Mouse (Mus musculus) testis, adult 2 months (tissue): ENCODE measurements around the gene Tti1. TPM values are rescaled to one million over a fixed set of nuclear protein-coding genes. Genes with fewer than 3 reads are reported as not detected.

Experiments
- H3K27ac ChIP-seq: fragments of 200-500 bp; 2 replicates; pipeline ENCODE4 v1.5.1; 2012; ENCODE audit warnings: low read depth, low read length; ENCODE audit not compliant: control insufficient read depth, insufficient read depth
- H3K27me3 ChIP-seq: fragments of 200-500 bp; 2 replicates; pipeline ENCODE4 v1.6.1; 2012; ENCODE audit warnings: mild to moderate bottlenecking, low read length, moderate library complexity; ENCODE audit not compliant: control insufficient read depth, insufficient read depth
- H3K36me3 ChIP-seq: fragments of 200-500 bp; 2 replicates; pipeline ENCODE4 v1.6.1; 2012; ENCODE audit warnings: mild to moderate bottlenecking, low read length; ENCODE audit not compliant: control insufficient read depth, insufficient read depth
- H3K4me1 ChIP-seq: fragments of 200-500 bp; 2 replicates; pipeline ENCODE4 v1.6.1; 2012; ENCODE audit warnings: low read length; ENCODE audit not compliant: control insufficient read depth, insufficient read depth
- H3K4me3 ChIP-seq: fragments of 200-500 bp; 2 replicates; pipeline ENCODE4 v1.5.1; 2012; ENCODE audit warnings: low read depth, mild to moderate bottlenecking, low read length, moderate library complexity, mixed read lengths; ENCODE audit not compliant: control insufficient read depth
- CTCF ChIP-seq: fragments of 200-500 bp; IDR thresholded peaks from 2 replicates; pipeline ENCODE4 v1.5.1; 2012; ENCODE audit warnings: low read depth, mild to moderate bottlenecking, inconsistent platforms, low read length, moderate library complexity; ENCODE audit not compliant: control insufficient read depth, insufficient read depth, insufficient replicate concordance
- POLR2A ChIP-seq: fragments of 200-500 bp; IDR thresholded peaks from 2 replicates; pipeline ENCODE4 v1.6.1; 2012; ENCODE audit warnings: low read depth, mild to moderate bottlenecking, inconsistent platforms, low read length, moderate library complexity; ENCODE audit not compliant: control insufficient read depth
- polyA plus RNA-seq: library from polyadenylated mRNA; depleted of rRNA; stranded (reverse); fragments of >200 nt; gene quantifications from 2 replicates; pipeline ENCODE4 v1.2.3, GENCODE M21; 2012

Gene Tti1
- polyA plus RNA-seq, 1 experiment, result 17.7 TPM

DNA sequence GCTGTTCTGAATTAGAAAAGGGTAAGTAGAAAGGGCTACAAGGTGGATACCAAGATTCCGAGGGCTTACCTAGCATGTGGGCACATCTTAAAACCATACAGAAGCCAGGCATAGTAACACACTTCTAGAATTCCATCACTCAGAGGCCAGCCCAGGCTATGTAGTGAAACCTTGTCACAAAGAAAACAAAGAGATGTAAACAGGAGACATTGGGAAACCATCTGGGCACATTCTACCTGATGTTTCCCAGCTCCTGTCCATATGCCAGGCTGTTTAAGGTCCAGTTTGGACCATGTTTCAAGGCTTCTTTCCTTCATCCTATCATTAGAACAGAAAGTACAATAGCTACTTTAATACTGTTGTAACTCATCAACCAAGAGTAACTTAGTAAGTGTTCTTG is 9.3 kb upstream of the Tti1 start:
- Histone ChIP-seq H3K4me3 (no peak overlapping the region), H3K36me3 (no peaks in the 10 kb centered on the region; the same call in 1 of the 2 replicates)
- TF ChIP-seq POLR2A (no peak), CTCF (no peak)

DNA sequence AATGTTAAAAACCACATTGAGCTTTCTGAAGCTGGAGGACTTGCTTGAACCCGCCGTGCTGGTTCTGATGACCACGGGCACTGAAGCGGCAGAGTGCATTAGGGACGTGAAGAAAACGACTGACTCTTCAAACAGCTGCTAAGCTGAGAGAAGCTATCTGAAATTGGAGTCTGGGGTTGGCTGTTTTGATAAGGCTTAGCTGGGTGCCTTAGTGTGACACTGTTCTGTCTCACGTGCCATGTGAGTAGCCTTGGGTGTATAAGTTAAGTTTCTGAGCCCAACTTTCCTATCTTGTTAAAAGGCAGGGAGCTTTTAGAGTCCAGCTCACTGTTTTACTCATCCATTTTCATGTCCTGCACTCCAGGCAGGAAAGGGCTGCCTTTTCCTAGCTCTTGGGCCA is 8.7 kb upstream of the Tti1 start:
- TF ChIP-seq CTCF (no peak), POLR2A (no peak)
- H3K27me3 ChIP-seq, result no peaks in the 10 kb centered on the region
- no peaks in the 10 kb centered on the region for H3K4me1 ChIP-seq
- H3K4me3 ChIP-seq, result no peak overlapping the region
- no peaks in the 10 kb centered on the region; the same call in 1 of the 2 replicates for H3K36me3 ChIP-seq
- no peak overlapping the region for H3K27ac ChIP-seq

More for the DNA sequence above, 9.3 kb upstream of the Tti1 start:
- Histone ChIP-seq H3K4me1 (no peaks in the 10 kb centered on the region), H3K27me3 (no peaks in the 10 kb centered on the region), H3K27ac (no peak overlapping the region)

DNA sequence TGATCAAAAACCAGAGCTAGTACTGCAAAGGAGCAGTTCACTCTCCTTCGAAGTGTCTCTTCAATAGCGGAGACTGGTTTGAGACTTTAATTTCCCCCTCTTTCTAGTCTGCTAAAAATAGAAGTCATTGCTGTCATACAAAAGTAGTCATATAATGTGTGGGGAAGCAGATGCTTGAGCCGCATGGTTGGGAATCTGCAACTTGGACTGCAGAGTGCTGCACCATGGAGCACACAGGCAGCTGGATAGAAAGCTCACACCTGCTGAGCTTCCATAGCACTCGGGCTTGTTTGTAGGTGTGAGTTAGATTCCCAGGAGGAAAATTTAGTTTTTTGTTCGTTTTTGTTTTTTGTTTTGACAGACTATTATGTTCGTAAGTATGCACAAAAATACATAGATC is 8.2 kb upstream of the Tti1 start:
- no peak for TF ChIP-seq POLR2A
- no peak for TF ChIP-seq CTCF
- Histone ChIP-seq H3K36me3 (no peaks in the 10 kb centered on the region; the same call in 1 of the 2 replicates), H3K27me3 (no peaks in the 10 kb centered on the region)

DNA sequence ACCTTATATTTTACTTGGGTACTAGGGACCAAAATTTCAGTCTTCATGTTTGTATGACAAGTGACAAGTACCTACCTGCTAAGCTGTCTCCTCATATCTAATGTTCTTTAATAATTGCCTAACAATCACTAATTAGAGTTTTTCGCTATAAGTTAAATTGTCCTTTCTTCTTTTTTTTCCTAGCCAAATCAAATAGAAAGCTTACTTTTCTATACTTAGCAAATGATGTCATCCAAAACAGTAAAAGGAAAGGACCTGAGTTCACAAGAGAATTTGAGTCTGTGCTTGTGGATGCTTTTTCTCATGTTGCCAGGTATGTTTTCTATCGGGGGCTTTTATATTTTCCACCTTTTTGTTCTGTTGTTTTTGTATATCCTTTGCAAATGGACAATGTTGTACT is 7.6 kb upstream of the Tti1 start:
- TF ChIP-seq POLR2A, result no peak
- no peak for TF ChIP-seq CTCF
- H3K4me3 ChIP-seq, result no peak overlapping the region
- no peaks in the 10 kb centered on the region; the same call in 1 of the 2 replicates for H3K36me3 ChIP-seq
- no peak overlapping the region for H3K27ac ChIP-seq
- H3K4me1 ChIP-seq, result no peaks in the 10 kb centered on the region; the same call in 1 of the 2 replicates
- no peaks in the 10 kb centered on the region for H3K27me3 ChIP-seq

More for the DNA sequence above, 8.2 kb upstream of the Tti1 start:
- Histone ChIP-seq H3K27ac (no peak overlapping the region), H3K4me1 (no peaks in the 10 kb centered on the region), H3K4me3 (no peak overlapping the region)

DNA sequence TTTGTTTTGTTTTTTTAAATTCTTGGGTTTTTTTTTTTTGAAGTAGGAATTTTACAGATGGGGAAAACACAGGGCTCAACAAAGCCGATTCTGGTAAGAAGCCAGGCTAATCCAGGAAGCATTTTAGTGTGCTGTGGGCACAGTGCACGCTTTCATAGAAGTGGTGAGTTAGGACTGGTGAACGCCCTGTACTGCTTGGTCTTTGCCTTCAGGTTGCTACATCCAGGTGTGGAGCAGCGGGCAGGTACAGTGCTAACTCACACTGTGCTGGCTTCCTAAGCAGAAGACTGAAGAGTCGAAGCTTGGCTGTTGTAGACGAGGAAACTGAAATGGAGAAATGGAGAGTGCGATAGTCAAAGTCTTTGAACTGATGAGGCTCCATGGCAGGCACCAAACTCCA is 1.8 kb upstream of the Tti1 start:
- H3K4me1 ChIP-seq, result peaks cover 8% of the 10 kb centered on the region
- H3K27ac ChIP-seq, result no peak overlapping the region
- no peaks in the 10 kb centered on the region for H3K27me3 ChIP-seq
- TF ChIP-seq POLR2A, result no peak
- no peak for TF ChIP-seq CTCF
- no peaks in the 10 kb centered on the region for H3K36me3 ChIP-seq
- H3K4me3 ChIP-seq, result peak overlapping the region; percentile 68

DNA sequence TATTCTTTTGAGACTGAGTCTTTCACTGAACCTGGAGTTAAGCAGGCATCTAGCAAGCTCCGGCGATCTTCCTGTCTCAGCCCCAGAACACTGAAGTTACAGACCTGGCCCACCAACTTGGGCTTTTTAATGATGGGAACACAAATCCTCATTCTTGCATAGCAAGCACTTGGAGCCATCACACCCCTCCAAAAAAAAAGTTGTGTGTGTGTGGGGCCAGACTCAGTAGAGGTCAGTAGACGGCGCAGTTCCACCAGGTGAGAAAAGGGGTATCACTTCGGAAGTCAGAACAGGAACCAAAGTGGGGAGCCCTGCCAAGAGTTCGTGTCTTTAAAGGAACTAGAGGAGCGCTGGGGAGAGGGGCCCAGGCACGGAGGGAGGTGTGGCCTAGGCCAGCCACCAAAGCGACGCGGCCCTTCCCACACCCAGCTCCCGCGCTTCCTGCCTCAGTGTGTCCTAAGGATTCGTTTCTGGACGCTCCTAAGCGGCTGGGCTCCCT is 329 bp downstream of the Tti1 start:
- Histone ChIP-seq H3K4me3 (peak overlapping the region; percentile 98), H3K4me1 (peaks cover 8% of the 10 kb centered on the region), H3K27me3 (no peaks in the 10 kb centered on the region), H3K36me3 (no peaks in the 10 kb centered on the region), H3K27ac (peak overlapping the region; percentile 99)
- TF ChIP-seq CTCF (no peak), POLR2A (no peak)

DNA sequence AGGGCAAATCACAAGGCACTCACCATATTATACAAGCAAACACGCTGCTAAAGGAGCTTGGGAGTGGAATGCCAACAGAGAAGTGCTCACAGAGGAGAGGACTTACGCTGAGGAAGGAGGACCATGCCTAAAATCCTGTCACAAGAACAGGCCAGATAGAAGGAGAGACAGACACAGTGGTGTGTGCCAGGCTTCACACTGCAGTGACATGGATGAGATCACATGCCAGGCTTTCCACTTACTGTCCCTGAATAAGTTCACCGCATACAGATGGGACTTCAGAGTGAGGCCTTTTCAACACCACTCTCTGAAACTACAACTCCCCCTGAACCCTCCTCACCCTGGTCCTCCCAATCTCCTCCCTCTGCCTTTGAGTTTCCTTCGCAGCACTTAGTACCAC is 10.9 kb downstream of the Tti1 start:
- Histone ChIP-seq H3K27me3 (no peaks in the 10 kb centered on the region), H3K27ac (peak overlapping the region; percentile 13; the same call in 1 of the 2 replicates), H3K4me3 (no peak overlapping the region), H3K4me1 (no peaks in the 10 kb centered on the region), H3K36me3 (no peaks in the 10 kb centered on the region)
- TF ChIP-seq POLR2A (no peak), CTCF (no peak)
